Mouse (Mus musculus) stomach, postnatal 0 days (tissue): ENCODE measurements at regions not wholly inside any gene's neighbourhood (a gene's known extent, or its start where the extent isn't known, plus 50 kb on each side); places are given as distances from the start of the nearest gene placed in this dataset.

ENCODE experiments used
- ATAC-seq: fragments of 200-750 bp; cut with Nextera tagmentation; 2 replicates; pipeline ENCODE4 v1.8.0; 2017; ENCODE audit not compliant: low FRiP score, low TSS enrichment
- DNase-seq: peaks from one replicate; pipeline ENCODE4 v3.0.0-alpha.2; 2016; ENCODE audit warnings: low spot score
- H3K27ac ChIP-seq: fragments of 300-500 bp; sonication (generic); replicated peaks from 2 replicates; pipeline ENCODE4 v1.5.1; 2014; ENCODE audit warnings: mild to moderate bottlenecking, control low read depth
- H3K27me3 ChIP-seq: fragments of 300-500 bp; sonication (generic); 2 replicates; pipeline ENCODE4 v1.6.1; 2014; ENCODE audit warnings: low read length; ENCODE audit not compliant: control insufficient read depth, insufficient read depth
- H3K36me3 ChIP-seq: fragments of 300-500 bp; sonication (generic); 2 replicates; pipeline ENCODE4 v1.6.1; 2014; ENCODE audit warnings: low read length, mixed read lengths; ENCODE audit not compliant: control insufficient read depth, insufficient read depth
- H3K4me1 ChIP-seq: fragments of 300-500 bp; sonication (generic); replicated peaks from 2 replicates; pipeline ENCODE4 v1.6.1; 2014; ENCODE audit warnings: antibody characterized with exemption; ENCODE audit not compliant: control insufficient read depth, insufficient read depth
- H3K4me2 ChIP-seq: fragments of 300-500 bp; sonication (generic); replicated peaks from 2 replicates; pipeline ENCODE4 v1.6.1; 2014; ENCODE audit warnings: low read depth, mild to moderate bottlenecking, control low read depth, moderate library complexity
- H3K4me3 ChIP-seq: fragments of 300-500 bp; sonication (generic); 2 replicates; pipeline ENCODE4 v1.5.1; 2014; ENCODE audit warnings: low read depth, low read length, control low read depth
- H3K9ac ChIP-seq: fragments of 300-500 bp; sonication (generic); 2 replicates; pipeline ENCODE4 v1.6.1; 2014; ENCODE audit warnings: mild to moderate bottlenecking, low read length, control low read depth, mixed read lengths
- H3K9me3 ChIP-seq: fragments of 300-500 bp; sonication (generic); 2 replicates; pipeline ENCODE4 v1.6.1; 2016; ENCODE audit warnings: low read length; ENCODE audit not compliant: control insufficient read depth
- CTCF ChIP-seq: IDR thresholded peaks from 2 replicates; pipeline ENCODE4 v1.5.1; 2016; ENCODE audit warnings: antibody characterized with exemption, low read depth, mild to moderate bottlenecking, moderate library complexity
- EP300 ChIP-seq: optimal IDR thresholded peaks from 2 replicates; pipeline ENCODE3; 2016; ENCODE audit warnings: antibody characterized with exemption
- WGBS: fragments of 180-500 bp; shearing (Covaris S2); extraction: QIAGEN DNeasy Blood & Tissue Kit; methylation state at CpG from one replicate; pipeline ENCODE4 v1.1.7; 2014; 5-methylcytosine and 5-hydroxymethylcytosine counted together

- Histone ChIP-seq H3K4me1 (no peaks in the 10 kb centered on the region), H3K27ac (peak overlapping the region; percentile 63; the same call in 1 of the 2 replicates), H3K4me3 (no peak overlapping the region), H3K36me3 (no peaks in the 10 kb centered on the region), H3K9me3 (no peaks in the 10 kb centered on the region), H3K27me3 (no peaks in the 10 kb centered on the region), H3K9ac (no peak overlapping the region), H3K4me2 (no peak overlapping the region)
- WGBS: 53% methylated on average over 11 of the region's 12 CpGs
- peak; percentile 74 for ATAC-seq
- TF ChIP-seq CTCF (no peak), EP300 (no peak)
- peak; percentile 52 for DNase-seq
Measured at GRCm38 (mm10) chr8:23553565-23554473, 1142.7 kb downstream of the Mrps31 start.

- Histone ChIP-seq H3K4me3 (no peak overlapping the region), H3K36me3 (no peaks in the 10 kb centered on the region), H3K9me3 (no peaks in the 10 kb centered on the region), H3K27ac (no peak overlapping the region), H3K4me1 (no peaks in the 10 kb centered on the region), H3K4me2 (no peak overlapping the region), H3K9ac (no peak overlapping the region), H3K27me3 (no peaks in the 10 kb centered on the region)
- ATAC-seq (no peak), DNase-seq (no peak)
- 71% methylated on average over 5 of the region's 5 CpGs for whole genome bisulfite sequencing
- TF ChIP-seq CTCF: no peak
- TF ChIP-seq EP300: no peak
Measured at GRCm38 (mm10) chr8:23560836-23561235, 1149.7 kb downstream of the Mrps31 start.

DNA sequence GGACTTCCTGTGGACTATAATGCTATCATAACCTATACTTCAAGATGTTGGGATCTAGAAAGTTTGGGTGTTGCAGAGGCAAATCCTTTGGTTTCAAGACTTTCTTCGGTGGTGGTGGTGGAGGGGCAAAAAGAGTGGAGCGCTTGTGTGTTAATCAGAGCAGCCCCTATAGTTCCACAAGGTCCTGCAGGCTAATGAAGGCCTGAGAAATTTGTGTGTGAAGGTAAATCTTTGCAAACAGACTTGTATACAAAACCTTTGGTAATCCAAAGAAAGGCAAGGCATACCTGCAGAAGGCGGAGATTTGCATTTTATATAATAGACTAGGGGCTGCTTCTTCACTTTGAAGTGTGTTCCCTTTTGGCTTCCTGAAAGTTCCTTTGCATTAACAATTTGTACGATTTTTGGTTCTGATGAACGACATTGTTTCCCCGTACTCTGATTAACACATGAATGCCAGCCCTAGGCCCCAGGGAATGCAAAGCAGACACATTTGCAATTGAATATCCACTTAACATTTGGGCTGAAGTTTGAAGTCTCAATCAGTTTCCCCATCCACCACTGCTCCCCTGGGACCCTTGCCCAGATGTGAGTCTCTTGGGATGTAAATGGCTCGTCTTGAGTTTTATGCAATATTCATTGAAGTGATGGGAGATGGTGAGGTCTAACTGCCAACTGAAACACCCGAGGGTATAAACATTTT, 1150.7 kb downstream of the Mrps31 start:
- no peaks in the 10 kb centered on the region for H3K36me3 ChIP-seq
- no peak overlapping the region for H3K27ac ChIP-seq
- no peak overlapping the region for H3K4me2 ChIP-seq
- ATAC-seq (no peak), DNase-seq (no peak)
- WGBS: 56% methylated on average over 8 of the region's 8 CpGs
- no peaks in the 10 kb centered on the region for H3K4me1 ChIP-seq
- no peaks in the 10 kb centered on the region for H3K9me3 ChIP-seq
- no peak for TF ChIP-seq EP300
- no peak for TF ChIP-seq CTCF
- H3K27me3 ChIP-seq: no peaks in the 10 kb centered on the region
- no peak overlapping the region for H3K9ac ChIP-seq
- H3K4me3 ChIP-seq: no peak overlapping the region

DNA sequence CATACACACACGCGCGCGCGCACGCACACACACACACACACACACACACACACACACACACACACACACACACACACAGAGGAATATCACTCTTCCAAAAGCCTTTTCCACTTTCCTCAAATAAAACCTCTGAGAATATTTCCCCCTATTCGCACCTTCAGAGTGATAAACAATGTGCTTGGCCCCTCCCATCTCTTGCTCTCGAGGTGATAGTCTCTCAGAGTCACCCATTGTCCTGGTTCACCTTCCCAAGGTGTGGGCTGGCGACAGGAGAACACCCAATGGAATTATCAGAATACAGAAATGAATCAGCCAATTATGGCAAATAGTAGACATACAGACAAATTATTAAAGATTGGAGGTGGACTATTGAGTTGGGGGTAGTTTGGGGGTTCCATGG, 1151.3 kb downstream of the Mrps31 start:
- Histone ChIP-seq H3K27ac (no peak overlapping the region), H3K4me1 (no peaks in the 10 kb centered on the region), H3K4me2 (no peak overlapping the region), H3K36me3 (no peaks in the 10 kb centered on the region), H3K4me3 (no peak overlapping the region), H3K27me3 (no peaks in the 10 kb centered on the region), H3K9me3 (no peaks in the 10 kb centered on the region), H3K9ac (no peak overlapping the region)
- WGBS: 41% methylated on average over 8 of the region's 9 CpGs
- ATAC-seq (no peak), DNase-seq (no peak)
- TF ChIP-seq CTCF (no peak), EP300 (no peak)

- Histone ChIP-seq H3K4me3 (no peak overlapping the region), H3K27me3 (no peaks in the 10 kb centered on the region), H3K9ac (no peak overlapping the region), H3K27ac (no peak overlapping the region), H3K4me2 (0 out of 2 replicates have a peak overlapping the region, but pooled peaks have one; percentile 6), H3K9me3 (no peaks in the 10 kb centered on the region), H3K36me3 (no peaks in the 10 kb centered on the region), H3K4me1 (no peaks in the 10 kb centered on the region)
- TF ChIP-seq EP300 (no peak), CTCF (no peak)
- no peak for ATAC-seq
- peak; percentile 13 for DNase-seq
- WGBS: 13% methylated on average over 18 of the region's 18 CpGs
Measured at GRCm38 (mm10) chr8:23563065-23564020, 1152.2 kb downstream of the Mrps31 start.
